Mouse (Mus musculus) stomach, adult 2 months (tissue): ENCODE data around the gene Zmym2. TPM values are rescaled to one million over a fixed set of nuclear protein-coding genes. Genes with fewer than 3 reads are reported as not detected.

Experiments
- polyA plus RNA-seq: library from polyadenylated mRNA; depleted of rRNA; stranded (reverse); fragments of >200 nt; gene quantifications from 2 replicates; pipeline ENCODE4 v1.2.3, GENCODE M21; 2012; rRNA removed

The Zmym2 gene
- polyA plus RNA-seq, result 0.78 and 2.0 TPM in 2 replicates

DNA sequence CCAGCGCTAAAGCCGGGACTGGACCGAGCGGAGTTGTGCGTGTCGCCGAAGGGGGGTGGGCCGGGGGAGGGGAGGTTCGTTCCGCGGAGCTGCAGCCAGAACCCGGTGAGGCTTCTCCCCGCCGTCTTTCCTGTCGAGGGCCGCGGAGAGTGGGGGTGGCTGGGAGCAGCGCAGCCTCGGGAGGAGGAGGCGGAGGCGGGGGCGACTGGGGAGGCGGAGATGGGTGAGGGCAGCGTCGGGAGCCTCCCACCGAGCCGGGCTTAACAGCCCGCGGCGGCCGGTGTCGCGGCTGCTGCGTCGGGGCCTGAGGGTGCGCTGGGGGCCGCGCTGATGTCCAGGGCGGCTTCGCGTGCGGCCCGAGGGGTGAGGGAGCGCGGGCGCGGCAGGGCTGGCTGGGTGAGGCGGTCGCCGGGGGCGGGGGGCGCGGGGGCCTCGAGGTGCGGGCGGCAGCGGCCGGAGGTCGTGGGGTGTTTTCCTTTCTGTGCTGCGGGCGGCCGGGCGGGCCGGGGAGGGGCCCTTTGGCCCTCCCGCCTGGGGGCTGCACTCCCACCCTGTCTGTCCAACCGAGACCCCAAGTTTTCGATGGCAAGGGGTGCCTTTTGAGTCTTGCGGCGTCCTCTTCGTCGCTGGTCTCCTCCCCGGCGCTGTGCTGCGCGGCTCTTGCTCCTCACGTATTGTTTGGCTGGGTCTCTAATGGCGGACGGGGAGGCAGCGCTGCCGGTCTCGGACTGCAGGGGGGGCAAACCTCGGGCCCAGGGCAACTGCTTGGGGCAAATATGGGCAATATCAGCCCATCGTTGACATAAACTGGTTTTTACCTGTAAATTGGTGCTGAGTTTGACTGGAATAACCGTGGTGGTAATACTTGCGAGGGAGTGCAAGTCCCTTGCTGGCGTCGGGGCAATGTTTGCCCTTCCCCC is at the start of gene Zmym2:
Gene Zmym2 (plus strand): TSS at position 60 of the 920 bp plus-strand sequence.

Other genes starting within 250 kb of the Zmym2 start
- 0.39 and 0.87 TPM in 2 replicates for gene Mphosph8, start 218.4 kb upstream of the Zmym2 start, polyA plus RNA-seq
- gene Pspc1, start 108.3 kb upstream of the Zmym2 start, polyA plus RNA-seq, result 0.96 and 1.5 TPM in 2 replicates
- 0.40 and 0.78 TPM in 2 replicates for gene Zmym5, start 74.9 kb upstream of the Zmym2 start, polyA plus RNA-seq
- 0.03 TPM in 1 of 2 replicates, not detected in the other for gene Gja3, start 171.4 kb downstream of the Zmym2 start, polyA plus RNA-seq
- 25.4 and 51.5 TPM in 2 replicates for gene Gjb2, start 218.0 kb downstream of the Zmym2 start, polyA plus RNA-seq
- not detected in 2 replicates for gene Gm4491, start 229.2 kb downstream of the Zmym2 start, polyA plus RNA-seq
- gene Gjb6, start 247.0 kb downstream of the Zmym2 start, polyA plus RNA-seq, result 3.1 and 5.2 TPM in 2 replicates